In the genomic region with DNA sequence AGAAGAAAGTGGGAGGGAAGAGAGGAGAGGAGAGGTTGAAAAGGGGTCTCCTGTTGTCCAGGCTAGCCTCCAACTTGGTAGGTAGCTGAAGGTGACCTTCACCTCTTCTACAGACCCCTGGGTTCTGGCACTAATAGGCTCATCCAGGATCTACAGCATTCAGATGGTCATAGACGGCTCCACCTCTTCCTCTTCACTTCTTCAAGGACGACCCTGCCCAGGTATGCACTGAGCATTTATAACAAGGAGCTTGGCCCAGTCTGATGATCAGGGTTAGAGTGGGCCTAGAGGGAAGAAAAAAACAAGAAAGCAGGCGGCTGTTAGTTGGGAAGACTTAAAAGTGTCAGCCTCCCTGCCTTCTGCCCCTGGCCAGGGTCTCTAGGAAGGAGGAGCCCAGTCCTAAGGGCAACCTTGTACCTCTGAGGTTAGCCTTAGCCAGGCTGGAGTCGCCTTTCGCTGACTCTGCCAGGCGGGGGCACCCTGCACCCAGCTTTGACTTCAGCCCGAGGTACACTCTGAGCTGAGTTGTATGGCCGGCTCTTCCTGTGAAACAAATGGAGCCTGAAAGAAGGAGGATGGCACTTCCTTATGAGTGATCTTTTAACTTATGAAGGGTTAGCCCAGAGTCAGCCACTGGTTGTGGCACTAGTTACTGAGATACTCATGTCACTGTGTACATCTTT, we compare ENCODE assay signal across 8 mouse cellular contexts. TPM values are rescaled to one million over a fixed set of nuclear protein-coding genes. Genes with fewer than 3 reads are reported as not detected.
DNase-seq lines count a peak whose midpoint lies in the region; ATAC-seq and TF ChIP-seq lines count a peak whose summit lies in the region.

No protein-coding gene starts in this region.

- no peaks in the 10 kb centered on the region for H3K9me3 ChIP-seq in hindbrain, embryonic 10.5 days
- no peaks in the 10 kb centered on the region for H3K9me3 ChIP-seq in hindbrain, embryonic 13.5 days
- H3K9me3 ChIP-seq in forebrain, postnatal 0 days (ENCODE audit: low read length), result no peaks in the 10 kb centered on the region
- H3K9me3 ChIP-seq in intestine, postnatal 0 days (ENCODE audit: control insufficient read depth), result no peaks in the 10 kb centered on the region
- H3K9me3 ChIP-seq in limb, embryonic 12.5 days, result no peaks in the 10 kb centered on the region

- H3K4me2 ChIP-seq in hindbrain, embryonic 13.5 days, result no peak overlapping the region
- no peak overlapping the region for H3K4me2 ChIP-seq in forebrain, postnatal 0 days (ENCODE audit: low read depth)
- no peak overlapping the region for H3K4me2 ChIP-seq in intestine, postnatal 0 days (replicated peaks; ENCODE audit: low read depth)
- no peak overlapping the region for H3K4me2 ChIP-seq in limb, embryonic 12.5 days

- no peak overlapping the region for H3K4me3 ChIP-seq in hindbrain, embryonic 10.5 days
- H3K4me3 ChIP-seq in hindbrain, embryonic 13.5 days, result no peak overlapping the region
- no peak overlapping the region for H3K4me3 ChIP-seq in forebrain, postnatal 0 days (ENCODE audit: low read depth, low read length)
- H3K4me3 ChIP-seq in intestine, postnatal 0 days (ENCODE audit: low read depth, low read length), result no peak overlapping the region
- H3K4me3 ChIP-seq in limb, embryonic 12.5 days (replicated peaks), result no peak overlapping the region

- no peaks in the 10 kb centered on the region for H3K4me1 ChIP-seq in hindbrain, embryonic 10.5 days (replicated peaks)
- no peaks in the 10 kb centered on the region for H3K4me1 ChIP-seq in hindbrain, embryonic 13.5 days (replicated peaks)
- H3K4me1 ChIP-seq in forebrain, postnatal 0 days (ENCODE audit: insufficient read depth), result no peaks in the 10 kb centered on the region
- no peaks in the 10 kb centered on the region for H3K4me1 ChIP-seq in intestine, postnatal 0 days (replicated peaks; ENCODE audit: control insufficient read depth, insufficient read depth, low read length)
- no peaks in the 10 kb centered on the region for H3K4me1 ChIP-seq in limb, embryonic 12.5 days (replicated peaks)

- WGBS in hindbrain, embryonic 10.5 days, result 20% methylated on average over 8 of the region's 8 CpGs
- 22% methylated on average over 8 of the region's 8 CpGs for WGBS in hindbrain, embryonic 13.5 days
- 16% methylated on average over 8 of the region's 8 CpGs for WGBS in forebrain, postnatal 0 days
- WGBS in intestine, postnatal 0 days, result 16% methylated on average over 8 of the region's 8 CpGs
- 19% methylated on average over 8 of the region's 8 CpGs for WGBS in limb, embryonic 12.5 days

- no peak overlapping the region for H3K9ac ChIP-seq in hindbrain, embryonic 13.5 days
- H3K9ac ChIP-seq in forebrain, postnatal 0 days, result no peak overlapping the region
- H3K9ac ChIP-seq in intestine, postnatal 0 days (ENCODE audit: low read depth, low read length), result no peak overlapping the region
- no peak overlapping the region for H3K9ac ChIP-seq in limb, embryonic 12.5 days (replicated peaks)

- no peak for ATAC-seq in hindbrain, embryonic 13.5 days (ENCODE audit: low FRiP score)
- peak; percentile 58; the same call in 1 of the 2 replicates for ATAC-seq in forebrain, postnatal 0 days
- peak; percentile 69 for ATAC-seq in intestine, postnatal 0 days
- ATAC-seq in limb, embryonic 12.5 days (ENCODE audit: insufficient number of reproducible peaks, insufficient read depth, low FRiP score, low TSS enrichment, low read depth), result peak; percentile 31; the same call in 1 of the 2 replicates
- ATAC-seq in monocyte, adult 5-6 weeks (replicated peaks; ENCODE audit: insufficient number of reproducible peaks, low FRiP score, low TSS enrichment, poor library complexity, severe bottlenecking), result peak; percentile 92

- H3K27ac ChIP-seq in hindbrain, embryonic 10.5 days, result no peak overlapping the region
- no peak overlapping the region for H3K27ac ChIP-seq in hindbrain, embryonic 13.5 days
- H3K27ac ChIP-seq in forebrain, postnatal 0 days (ENCODE audit: low read depth, low read length), result no peak overlapping the region
- H3K27ac ChIP-seq in intestine, postnatal 0 days (ENCODE audit: low read depth, low read length), result no peak overlapping the region
- no peak overlapping the region for H3K27ac ChIP-seq in limb, embryonic 12.5 days

- peak; percentile 61 for TF ChIP-seq CTCF in forebrain, postnatal 0 days (IDR thresholded peaks at IDR 0.05; ENCODE audit: low read depth)
- peak; percentile 91 for TF ChIP-seq CTCF in intestine, postnatal 0 days (IDR thresholded peaks at IDR 0.05; ENCODE audit: low read depth)

- no peaks in the 10 kb centered on the region for H3K36me3 ChIP-seq in hindbrain, embryonic 10.5 days
- H3K36me3 ChIP-seq in hindbrain, embryonic 13.5 days, result no peaks in the 10 kb centered on the region
- H3K36me3 ChIP-seq in forebrain, postnatal 0 days (ENCODE audit: insufficient read depth), result no peaks in the 10 kb centered on the region
- no peaks in the 10 kb centered on the region for H3K36me3 ChIP-seq in intestine, postnatal 0 days (ENCODE audit: control insufficient read depth, insufficient read depth)
- no peaks in the 10 kb centered on the region for H3K36me3 ChIP-seq in limb, embryonic 12.5 days
- H3K36me3 ChIP-seq in splenic B cell, adult 2 months (ENCODE audit: control insufficient read depth, insufficient read depth, low read length, poor library complexity, severe bottlenecking), result no peaks in the 10 kb centered on the region

- peak; percentile 43 for DNase-seq in hindbrain, embryonic 10.5 days (ENCODE audit: low spot score)
- DNase-seq in brain, adult 2 months (ENCODE audit: low read depth, low spot score), result peak; percentile 70
- peak; percentile 27 for DNase-seq in forebrain, postnatal 0 days
- peak; percentile 77 for DNase-seq in splenic B cell, adult 2 months (ENCODE audit: low read depth, low spot score)

- no peaks in the 10 kb centered on the region for H3K27me3 ChIP-seq in hindbrain, embryonic 10.5 days (ENCODE audit: insufficient read depth, poor library complexity, severe bottlenecking)
- 0 out of 2 replicates have a peak, but pooled peaks cover 4% of the 10 kb centered on the region for H3K27me3 ChIP-seq in hindbrain, embryonic 13.5 days
- no peaks in the 10 kb centered on the region for H3K27me3 ChIP-seq in forebrain, postnatal 0 days (ENCODE audit: insufficient read depth, low read length)
- no peaks in the 10 kb centered on the region for H3K27me3 ChIP-seq in intestine, postnatal 0 days (replicated peaks; ENCODE audit: control insufficient read depth, insufficient read depth, low read length)
- H3K27me3 ChIP-seq in limb, embryonic 12.5 days, result no peaks in the 10 kb centered on the region
- no peaks in the 10 kb centered on the region for H3K27me3 ChIP-seq in splenic B cell, adult 2 months (ENCODE audit: control insufficient read depth, insufficient read depth, low read length, poor library complexity, severe bottlenecking)

RNA-seq across cellular contexts. Expression of gene Ahcy, which starts 8.0 kb away (rescaled TPM):
- 85.0 and 105 TPM in 2 replicates for polyA plus RNA-seq in hindbrain, embryonic 10.5 days (2016; fragmentation: Nextera tagmentation; extraction: Ambion mirVana)
- polyA plus RNA-seq in hindbrain, embryonic 13.5 days (2015; fragmentation: Nextera tagmentation; extraction: Ambion mirVana), result 36.0 and 37.1 TPM in 2 replicates
- 62.7 and 70.1 TPM in 2 replicates for total RNA-seq in forebrain, postnatal 0 days (2014; rRNA removed)
- polyA plus RNA-seq in forebrain, postnatal 0 days (2015; fragmentation: Nextera tagmentation; extraction: Ambion mirVana), result 42.2 and 42.6 TPM in 2 replicates
- 45.7 and 47.9 TPM in 2 replicates for polyA plus RNA-seq in intestine, postnatal 0 days (2015; fragmentation: Nextera tagmentation; extraction: Ambion mirVana)
- 86.0 and 87.8 TPM in 2 replicates for polyA plus RNA-seq in limb, embryonic 12.5 days (2016; fragmentation: Nextera tagmentation; extraction: Ambion mirVana)
- total RNA-seq in monocyte, adult 5-6 weeks (2017), result 9.6 to 16.0 TPM (median 14.9 TPM) in 3 replicates

RNA-seq across cellular contexts. Expression of gene Itch, which starts 51.0 kb away (rescaled TPM):
- 50.9 and 55.8 TPM in 2 replicates for polyA plus RNA-seq in hindbrain, embryonic 10.5 days (2016; fragmentation: Nextera tagmentation; extraction: Ambion mirVana)
- 46.6 and 51.9 TPM in 2 replicates for polyA plus RNA-seq in hindbrain, embryonic 13.5 days (2015; fragmentation: Nextera tagmentation; extraction: Ambion mirVana)
- 45.7 and 49.5 TPM in 2 replicates for total RNA-seq in forebrain, postnatal 0 days (2014; rRNA removed)
- 10.0 and 17.4 TPM in 2 replicates for polyA plus RNA-seq in forebrain, postnatal 0 days (2015; fragmentation: Nextera tagmentation; extraction: Ambion mirVana)
- polyA plus RNA-seq in intestine, postnatal 0 days (2015; fragmentation: Nextera tagmentation; extraction: Ambion mirVana), result 20.3 and 25.4 TPM in 2 replicates
- polyA plus RNA-seq in limb, embryonic 12.5 days (2016; fragmentation: Nextera tagmentation; extraction: Ambion mirVana), result 70.4 and 73.9 TPM in 2 replicates
- total RNA-seq in monocyte, adult 5-6 weeks (2017), result 177 to 184 TPM (median 180 TPM) in 3 replicates

Comparison
In these comparisons a context has a peak if more than half of its experiments do, and no peak if none do; other contexts are left out.
1. DNase-seq: peak in every context shown above with its lines; median percentile 77 in splenic B cell, adult 2 months; 70 in brain, adult 2 months; 43 in hindbrain, embryonic 10.5 days; 27 in forebrain, postnatal 0 days.